Mouse (Mus musculus) cerebellum, postnatal 10 days (tissue): ENCODE measurements around the gene Kctd21.

Experiments
- DNase-seq, 2 experiments: peaks; one replicate each; pipeline ENCODE4 v3.0.0; 2021; ENCODE audit warnings: mixed read lengths in 2 of 2

The Kctd21 gene

GRCm38 (mm10) chr7:97388541-97388940, 56.4 kb downstream of the Kctd21 start:
- DNase-seq, result no peak

- no peak for DNase-seq
These were observed 59.4 kb downstream of the Kctd21 start for GRCm38 (mm10) chr7:97391293-97392078.

- no peak for DNase-seq
These were observed 59.9 kb downstream of the Kctd21 start for GRCm38 (mm10) chr7:97392079-97392445.

GRCm38 (mm10) chr7:97394375-97394774, 62.2 kb downstream of the Kctd21 start:
- DNase-seq, result no peak

GRCm38 (mm10) chr7:97398943-97399342, 66.8 kb downstream of the Kctd21 start:
- DNase-seq, result no peak
